Mouse (Mus musculus) olfactory bulb, adult 2 months (tissue): ENCODE results near the gene Bcat2.

Experiments
- CTCF ChIP-seq: fragments of 200-500 bp; IDR thresholded peaks from 2 replicates; pipeline ENCODE4 v1.5.1; 2012; ENCODE audit warnings: low read depth, mild to moderate bottlenecking, low read length, moderate library complexity; ENCODE audit not compliant: insufficient read depth
- POLR2A ChIP-seq: fragments of 200-500 bp; IDR thresholded peaks from 2 replicates; pipeline ENCODE4 v1.6.1; 2012; ENCODE audit warnings: mild to moderate bottlenecking, low read depth, low read length, moderate library complexity; ENCODE audit not compliant: insufficient read depth

DNA sequence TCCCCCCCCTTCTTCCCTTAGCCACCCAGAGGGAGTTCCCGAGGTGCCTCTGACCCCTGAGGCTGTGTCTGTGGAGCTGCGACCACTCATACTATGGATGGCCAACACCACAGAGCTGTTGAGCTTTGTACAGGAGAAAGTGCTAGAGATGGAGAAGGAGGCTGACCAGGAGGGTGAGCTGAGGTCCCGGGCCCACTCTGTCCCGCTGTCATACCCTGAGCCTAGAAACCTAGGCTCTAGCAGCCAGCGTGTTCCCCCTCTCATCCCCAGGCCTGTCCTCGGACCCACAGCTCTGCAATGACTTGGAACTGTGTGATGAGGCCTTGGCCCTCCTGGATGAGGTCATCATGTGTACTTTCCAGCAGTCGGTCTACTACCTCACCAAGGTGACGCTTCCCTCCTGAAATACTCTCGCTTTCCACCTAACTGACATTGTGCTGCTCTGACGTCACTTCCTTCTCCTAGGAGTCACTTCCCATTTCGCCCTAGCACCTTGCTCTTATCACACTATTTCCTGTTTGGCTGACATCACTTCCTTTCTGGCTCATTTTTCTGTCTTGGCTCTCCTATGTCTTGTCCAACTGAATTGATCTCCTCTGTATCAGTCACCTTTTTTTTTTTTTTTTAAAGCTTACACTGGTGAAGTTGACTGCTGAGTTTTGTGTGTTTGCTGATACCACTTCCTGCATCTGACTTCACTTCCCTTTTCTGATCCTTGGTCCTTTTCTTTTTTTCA is 65.2 kb downstream of the Bcat2 start:
- TF ChIP-seq POLR2A, result no peak
- TF ChIP-seq CTCF, result no peak
